Mouse (Mus musculus) spleen, adult 2 months (tissue): ENCODE data around the gene Galns. TPM values are rescaled to one million over a fixed set of nuclear protein-coding genes. Genes with fewer than 3 reads are reported as not detected.

Source experiments
- DNase-seq, 2 experiments: peaks; one replicate each; pipeline versions ENCODE4 v3.0.0 to v3.0.0-alpha.2; 2012 to 2021; ENCODE audit warnings: low spot score in 2 of 2, low read depth in 1 of 2
- H3K27ac ChIP-seq: fragments of 200-500 bp; 2 replicates; pipeline ENCODE4 v1.5.1; 2012; ENCODE audit warnings: low read length, inconsistent platforms; ENCODE audit not compliant: insufficient read depth
- H3K27me3 ChIP-seq: fragments of 200-500 bp; 2 replicates; pipeline ENCODE4 v1.6.1; 2012; ENCODE audit warnings: mild to moderate bottlenecking, moderate library complexity, low read length, inconsistent platforms; ENCODE audit not compliant: control insufficient read depth, insufficient read depth
- H3K36me3 ChIP-seq: fragments of 200-500 bp; 2 replicates; pipeline ENCODE4 v1.6.1; 2012; ENCODE audit warnings: mild to moderate bottlenecking, low read length, inconsistent platforms; ENCODE audit not compliant: control insufficient read depth, insufficient read depth
- H3K4me1 ChIP-seq: fragments of 200-500 bp; 2 replicates; pipeline ENCODE4 v1.6.1; 2011; ENCODE audit warnings: inconsistent platforms; ENCODE audit not compliant: control insufficient read depth, insufficient read depth, insufficient read length
- H3K4me3 ChIP-seq: fragments of 200-500 bp; 2 replicates; pipeline ENCODE4 v1.5.1; 2011; ENCODE audit warnings: mild to moderate bottlenecking, inconsistent platforms; ENCODE audit not compliant: insufficient read depth, insufficient read length; ENCODE audit errors: extremely low read depth
- CTCF ChIP-seq: fragments of 200-500 bp; IDR thresholded peaks from 2 replicates; pipeline ENCODE4 v1.5.1; 2011; ENCODE audit warnings: mild to moderate bottlenecking, inconsistent platforms; ENCODE audit not compliant: insufficient read depth, insufficient read length, insufficient replicate concordance; ENCODE audit errors: extremely low read depth
- POLR2A ChIP-seq: fragments of 200-500 bp; IDR thresholded peaks from 2 replicates; pipeline ENCODE4 v1.6.1; 2011; ENCODE audit warnings: low read depth, low read length, inconsistent platforms
- WGBS: fragments of 180-500 bp; shearing (Covaris S2); methylation state at CpG from one replicate; pipeline ENCODE4 v1.1.7; 2018; 5-methylcytosine and 5-hydroxymethylcytosine counted together
- polyA plus RNA-seq: library from polyadenylated mRNA; depleted of rRNA; stranded (reverse); fragments of >200 nt; gene quantifications from 2 replicates; pipeline ENCODE4 v1.2.3, GENCODE M21; 2012

Galns gene
- polyA plus RNA-seq, 1 experiment = 13.1 TPM

DNA sequence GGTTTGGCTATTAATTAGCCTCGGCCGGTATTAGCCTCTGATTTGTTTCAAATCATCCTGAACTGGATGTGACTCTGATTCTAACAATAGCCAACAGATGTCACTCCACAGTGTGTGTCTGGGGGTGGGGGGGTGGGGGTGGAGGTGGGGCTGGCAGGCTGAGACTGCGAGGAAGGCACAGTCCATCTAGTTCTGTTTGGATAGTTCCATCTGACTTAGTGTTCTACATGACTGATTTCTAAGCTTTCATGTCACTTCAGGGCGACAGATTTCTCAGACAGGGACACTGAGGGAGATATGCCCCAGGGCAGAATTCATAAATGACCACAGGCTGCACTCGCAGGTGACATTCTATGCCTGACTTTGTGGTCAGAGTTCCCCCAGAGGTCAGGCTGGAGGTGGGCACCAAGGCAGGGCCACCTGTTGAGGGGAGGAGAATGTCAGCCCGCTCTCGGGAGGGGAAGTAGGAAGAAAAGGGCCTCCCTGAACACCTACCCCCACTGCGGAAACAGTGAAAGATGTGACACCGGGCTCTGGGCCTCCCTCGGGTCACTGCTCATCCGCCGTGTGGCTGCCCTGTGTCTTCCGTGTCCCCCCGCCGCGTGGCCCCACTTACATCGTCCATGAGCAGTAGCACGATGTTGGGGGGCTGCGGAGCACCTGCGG lies 518 bp downstream of the Galns start:
- no peaks in the 10 kb centered on the region for H3K27me3 ChIP-seq
- H3K4me3 ChIP-seq = peak overlapping the region; percentile 75
- H3K4me1 ChIP-seq = peaks cover 4% of the 10 kb centered on the region; the same call in 1 of the 2 replicates
- WGBS = 3% methylated on average over 20 of the region's 20 CpGs
- peak in 1 of 2 experiments; percentile 36 for DNase-seq
- peaks cover 5% of the 10 kb centered on the region for H3K36me3 ChIP-seq
- TF ChIP-seq CTCF (no peak), POLR2A (no peak)
- H3K27ac ChIP-seq = peak overlapping the region; percentile 95

DNA sequence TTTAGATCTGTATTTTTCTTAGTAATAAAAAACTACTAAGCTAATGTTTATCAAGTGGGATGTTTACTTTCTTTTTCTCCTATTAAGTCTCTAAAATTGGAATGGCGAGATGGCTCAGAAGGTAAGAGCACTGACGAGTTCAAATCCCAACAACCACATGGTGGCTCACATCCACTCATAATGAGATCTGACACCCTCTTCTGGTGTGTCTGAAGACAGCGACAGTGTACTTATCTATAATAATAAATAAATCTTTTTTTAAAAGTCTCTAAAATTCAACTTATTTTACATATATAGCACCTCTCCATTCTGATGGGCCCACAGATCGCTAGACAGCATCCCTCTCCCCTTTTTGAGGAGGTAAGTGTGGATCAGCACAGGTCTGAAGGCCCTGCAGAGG lies 1.1 kb downstream of the Galns start:
- 61% methylated on average over 4 of the region's 4 CpGs for WGBS
- no peak overlapping the region for H3K4me3 ChIP-seq
- DNase-seq = no peak

DNA sequence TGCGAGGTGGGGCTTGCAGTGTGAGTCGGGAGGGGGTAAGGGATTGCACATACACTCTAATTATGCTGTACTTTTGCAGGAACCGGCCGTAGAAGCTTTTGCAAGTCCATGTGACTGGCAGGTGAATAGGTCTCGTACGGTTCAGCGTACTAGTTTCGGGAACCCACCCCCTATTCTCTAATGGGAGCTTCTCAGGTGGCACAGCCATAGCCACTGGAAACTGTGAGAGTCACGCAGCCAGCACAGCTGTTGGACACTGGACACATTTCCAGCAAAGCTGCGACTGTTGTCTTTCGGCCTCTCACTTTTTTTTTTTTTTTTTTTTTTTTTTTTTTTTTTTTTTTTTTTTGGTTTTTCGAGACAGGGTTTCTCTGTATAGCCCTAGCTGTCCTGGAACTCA lies 4.5 kb downstream of the Galns start:
- no peak for TF ChIP-seq CTCF
- TF ChIP-seq POLR2A = no peak
- peaks cover 2% of the 10 kb centered on the region for H3K36me3 ChIP-seq
- H3K4me3 ChIP-seq = no peak overlapping the region
- no peak for DNase-seq
- WGBS = 77% methylated on average over 11 of the region's 12 CpGs
- no peaks in the 10 kb centered on the region for H3K27me3 ChIP-seq
- H3K27ac ChIP-seq = no peak overlapping the region
- H3K4me1 ChIP-seq = peaks cover 5% of the 10 kb centered on the region; the same call in 1 of the 2 replicates

More for the DNA sequence above, 1.1 kb downstream of the Galns start:
- Histone ChIP-seq H3K27ac (no peak overlapping the region), H3K27me3 (no peaks in the 10 kb centered on the region), H3K36me3 (peaks cover 2% of the 10 kb centered on the region; the same call in 1 of the 2 replicates), H3K4me1 (peaks cover 6% of the 10 kb centered on the region; the same call in 1 of the 2 replicates)
- TF ChIP-seq CTCF (no peak), POLR2A (no peak)

DNA sequence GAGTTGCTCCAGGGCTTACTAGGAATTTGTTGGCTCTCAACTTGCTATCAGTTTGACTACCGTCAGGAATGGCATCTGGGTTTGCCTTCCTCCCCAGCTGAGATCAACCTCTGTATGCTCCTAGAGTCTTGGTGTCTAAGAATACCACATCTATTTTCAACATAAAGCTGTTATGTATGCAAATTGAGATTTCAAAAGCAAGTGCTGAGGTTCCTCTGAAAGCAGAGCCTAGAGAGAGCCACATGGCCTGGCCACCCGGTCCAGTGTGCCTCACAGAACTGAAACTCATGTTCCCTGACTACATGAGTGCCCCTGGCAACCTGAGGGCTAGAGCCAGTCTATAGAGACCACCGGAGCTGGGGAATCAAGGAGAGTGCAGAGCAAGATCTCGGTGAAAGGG lies 5.9 kb downstream of the Galns start:
- H3K36me3 ChIP-seq = peaks cover 2% of the 10 kb centered on the region
- DNase-seq = peak in 1 of 2 experiments; percentile 23
- H3K4me1 ChIP-seq = peaks cover 5% of the 10 kb centered on the region; the same call in 1 of the 2 replicates
- peak overlapping the region; percentile 81 for H3K27ac ChIP-seq
- no peak overlapping the region for H3K4me3 ChIP-seq
- 38% methylated on average over 4 of the region's 4 CpGs for WGBS
- TF ChIP-seq POLR2A (no peak), CTCF (no peak)
- no peaks in the 10 kb centered on the region for H3K27me3 ChIP-seq

DNA sequence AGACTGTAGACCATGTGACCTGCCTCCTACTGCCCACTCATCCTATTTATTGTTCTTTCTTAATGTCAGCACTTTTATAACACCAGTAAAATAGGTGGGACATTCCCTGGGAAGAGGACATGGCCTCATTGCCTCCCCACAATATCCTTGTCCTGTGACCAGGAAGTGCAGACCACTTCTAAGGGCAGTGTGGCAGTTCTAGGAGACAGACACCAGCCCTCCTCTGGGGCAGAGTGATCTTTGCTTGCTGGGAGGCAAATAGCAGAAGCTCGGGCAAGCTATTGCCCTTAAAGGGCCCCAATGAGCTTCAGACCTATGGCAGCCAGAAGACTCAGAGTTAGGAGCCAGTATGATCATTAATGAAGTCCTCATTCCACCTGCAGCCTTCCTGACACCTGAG lies 6.6 kb downstream of the Galns start:
- Histone ChIP-seq H3K27me3 (no peaks in the 10 kb centered on the region), H3K27ac (peak overlapping the region; percentile 81), H3K36me3 (peaks cover 2% of the 10 kb centered on the region), H3K4me3 (no peak overlapping the region), H3K4me1 (peaks cover 5% of the 10 kb centered on the region; the same call in 1 of the 2 replicates)
- no peak for DNase-seq
- TF ChIP-seq POLR2A = no peak
- TF ChIP-seq CTCF = no peak
- 43% methylated on average over 1 of the region's 1 CpGs for WGBS

DNA sequence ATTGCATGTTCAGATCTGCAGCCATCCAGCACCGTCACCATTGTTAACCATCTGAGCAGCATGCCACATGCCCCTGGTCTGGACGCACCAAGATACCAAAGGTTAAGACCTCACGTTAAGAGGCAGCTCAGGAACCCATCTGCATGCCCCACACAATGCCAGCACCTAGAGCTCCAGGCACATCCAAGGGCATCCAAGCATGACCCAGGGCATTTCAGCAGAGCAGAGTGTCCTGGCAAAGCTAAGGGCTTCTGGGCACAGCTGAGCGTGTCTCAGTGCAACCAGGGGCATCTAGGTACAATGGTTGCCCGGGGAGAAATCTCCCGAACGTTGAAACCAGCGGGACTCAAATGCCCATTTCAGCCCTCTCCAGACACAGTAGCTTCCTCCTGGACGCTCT lies 10.6 kb downstream of the Galns start:
- Histone ChIP-seq H3K4me3 (no peak overlapping the region), H3K4me1 (peaks cover 5% of the 10 kb centered on the region; the same call in 1 of the 2 replicates), H3K27ac (no peak overlapping the region), H3K36me3 (peaks cover 9% of the 10 kb centered on the region), H3K27me3 (no peaks in the 10 kb centered on the region)
- TF ChIP-seq CTCF = no peak
- TF ChIP-seq POLR2A = no peak
- WGBS = 93% methylated on average over 9 of the region's 9 CpGs
- DNase-seq = no peak

DNA sequence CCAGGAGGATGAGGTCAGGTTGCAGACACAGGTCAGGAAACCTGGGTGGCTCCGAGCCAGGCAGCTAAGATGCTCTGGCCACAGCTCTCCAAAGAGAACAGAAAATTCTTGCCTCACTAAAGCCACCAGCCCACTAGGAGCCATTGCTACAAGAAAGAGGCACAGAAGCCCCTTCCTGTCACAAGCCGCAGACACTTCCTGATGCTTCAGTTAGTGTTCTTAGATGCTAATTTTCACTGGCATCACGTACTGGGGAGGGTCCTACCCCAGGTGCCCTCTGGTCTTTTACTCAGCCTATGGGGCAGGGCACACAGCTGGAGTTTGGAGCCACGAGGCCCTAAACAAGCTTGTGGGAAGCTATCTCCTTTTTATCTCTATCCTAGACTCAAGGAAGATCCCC lies 15.2 kb downstream of the Galns start:
- H3K4me3 ChIP-seq = no peak overlapping the region
- WGBS = 32% methylated on average over 4 of the region's 4 CpGs
- no peak for TF ChIP-seq CTCF
- TF ChIP-seq POLR2A = no peak
- no peaks in the 10 kb centered on the region for H3K27me3 ChIP-seq
- 0 out of 2 replicates have a peak overlapping the region, but pooled peaks have one; percentile 16 for H3K27ac ChIP-seq
- DNase-seq = no peak
- H3K36me3 ChIP-seq = peaks cover 16% of the 10 kb centered on the region
- no peaks in the 10 kb centered on the region for H3K4me1 ChIP-seq
